Mouse (Mus musculus) midbrain, embryonic 14.5 days (tissue): Measurements from ENCODE around the gene Sbf2. TPM values are rescaled to one million over a fixed set of nuclear protein-coding genes. Genes with fewer than 3 reads are reported as not detected.

Source experiments
- ATAC-seq: fragments of 200-750 bp; cut with Nextera tagmentation; 2 replicates; pipeline ENCODE4 v1.8.0; 2017; ENCODE audit warnings: moderate number of reproducible peaks, moderate library complexity; ENCODE audit not compliant: low FRiP score, low TSS enrichment
- DNase-seq: peaks from one replicate; pipeline ENCODE4 v3.0.0-alpha.2; 2015
- H3K27ac ChIP-seq: fragments of 300-500 bp; sonication (generic); replicated peaks from 2 replicates; pipeline ENCODE4 v1.5.1; 2014; ENCODE audit warnings: mild to moderate bottlenecking, low read depth, low read length, moderate library complexity
- H3K27me3 ChIP-seq: fragments of 300-500 bp; sonication (generic); 2 replicates; pipeline ENCODE4 v1.6.1; 2014; ENCODE audit warnings: low read length, control low read depth, mixed read lengths; ENCODE audit not compliant: control insufficient read depth, insufficient read depth
- H3K36me3 ChIP-seq: fragments of 300-500 bp; sonication (generic); 2 replicates; pipeline ENCODE4 v1.6.1; 2014; ENCODE audit warnings: low read length, control low read depth; ENCODE audit not compliant: control insufficient read depth, insufficient read depth
- H3K4me1 ChIP-seq: fragments of 300-500 bp; sonication (generic); 2 replicates; pipeline ENCODE4 v1.6.1; 2014; ENCODE audit warnings: mild to moderate bottlenecking, antibody characterized with exemption, low read length, control low read depth; ENCODE audit not compliant: control insufficient read depth, insufficient read depth
- H3K4me2 ChIP-seq: fragments of 300-500 bp; sonication (generic); 2 replicates; pipeline ENCODE4 v1.6.1; 2014; ENCODE audit warnings: mild to moderate bottlenecking, low read length, moderate library complexity
- H3K4me3 ChIP-seq: fragments of 300-500 bp; sonication (generic); replicated peaks from 2 replicates; pipeline ENCODE4 v1.5.1; 2014; ENCODE audit warnings: low read depth, low read length
- H3K9ac ChIP-seq: fragments of 300-500 bp; sonication (generic); replicated peaks from 2 replicates; pipeline ENCODE4 v1.6.1; 2014; ENCODE audit warnings: mild to moderate bottlenecking, low read length, moderate library complexity
- H3K9me3 ChIP-seq: fragments of 300-500 bp; sonication (generic); 2 replicates; pipeline ENCODE4 v1.6.1; 2016; ENCODE audit warnings: low read length, control low read depth, mixed read lengths; ENCODE audit not compliant: control insufficient read depth
- WGBS: fragments of 180-500 bp; shearing (Covaris S2); extraction: QIAGEN DNeasy Blood & Tissue Kit; methylation state at CpG from one replicate; pipeline ENCODE4 v1.1.7; 2014; 5-methylcytosine and 5-hydroxymethylcytosine counted together
- polyA plus RNA-seq: library from polyadenylated mRNA; unstranded; fragments of >200 nt; fragmentation: Nextera tagmentation; extraction: Ambion mirVana; gene quantifications from 2 replicates; pipeline ENCODE4 v1.2.1, GENCODE M21; 2014

Sbf2 gene
- polyA plus RNA-seq, 1 experiment from 2014 or later, result 73.5 TPM

DNA sequence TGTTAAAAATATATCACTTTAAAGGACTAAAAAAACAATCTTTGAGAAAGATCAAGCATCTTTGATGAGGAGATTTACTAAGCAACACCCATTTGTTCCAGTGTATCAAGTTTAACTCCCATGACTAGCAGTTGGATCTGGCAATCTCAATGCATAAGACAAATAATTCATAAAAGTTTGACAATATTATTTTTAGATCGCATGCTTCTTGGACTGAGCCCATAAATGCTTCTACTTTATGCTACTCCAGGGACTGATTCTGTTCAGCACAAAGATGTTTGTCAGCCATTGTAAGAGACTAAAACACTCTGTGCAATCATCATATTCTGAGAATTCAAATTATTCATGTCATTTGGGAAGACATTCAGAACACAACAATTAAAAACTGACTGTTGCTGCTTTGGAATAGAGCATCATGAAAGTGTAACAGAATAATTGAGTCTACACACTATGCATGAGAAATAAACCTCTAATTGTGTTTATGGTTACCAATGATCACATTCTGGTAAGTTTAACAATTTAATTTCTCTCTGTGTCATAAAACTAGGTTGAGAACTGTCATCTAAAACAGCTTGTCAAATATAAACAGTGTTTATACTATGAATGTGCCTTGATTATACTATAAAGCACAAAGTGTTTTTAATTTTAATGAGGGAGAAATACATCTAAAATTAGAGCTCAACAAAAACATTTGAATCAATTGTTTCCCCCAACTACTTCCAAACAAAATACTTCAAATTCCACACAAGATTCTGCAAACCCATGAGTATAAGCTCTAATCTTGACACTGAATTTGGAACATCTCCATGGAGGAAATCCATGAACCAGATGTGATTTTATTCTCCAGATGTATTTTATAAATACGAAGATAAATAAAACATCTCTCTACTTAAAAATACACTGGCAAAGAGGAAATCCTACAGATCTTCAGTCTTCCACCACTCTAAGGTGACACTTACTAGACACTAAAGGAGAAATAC, 98.2 kb downstream of the Sbf2 start:
- Histone ChIP-seq H3K27me3 (no peaks in the 10 kb centered on the region), H3K36me3 (no peaks in the 10 kb centered on the region), H3K4me3 (no peak overlapping the region), H3K4me2 (no peak overlapping the region), H3K9me3 (no peaks in the 10 kb centered on the region), H3K4me1 (no peaks in the 10 kb centered on the region), H3K27ac (no peak overlapping the region), H3K9ac (no peak overlapping the region)
- ATAC-seq (no peak), DNase-seq (no peak)
- 95% methylated on average over 2 of the region's 2 CpGs for WGBS

DNA sequence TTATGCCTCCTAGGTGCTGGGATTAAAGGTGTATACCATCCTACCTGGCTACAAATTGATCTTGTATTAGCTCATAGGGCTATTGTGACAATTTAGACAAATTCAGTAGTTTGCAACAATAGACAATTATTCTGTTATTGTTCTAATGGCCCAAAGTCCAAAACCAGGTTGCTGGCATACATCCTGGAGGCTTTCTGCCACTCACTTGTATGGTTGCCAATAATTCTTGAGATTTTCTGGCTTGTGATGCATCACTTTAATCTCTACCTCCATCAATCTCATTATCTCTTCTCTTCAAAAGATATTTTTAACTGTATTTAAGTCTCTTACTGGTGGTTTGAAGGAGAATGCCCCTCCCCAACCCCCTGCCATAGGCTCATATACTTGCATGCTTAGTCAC, 100.6 kb downstream of the Sbf2 start:
- Histone ChIP-seq H3K27ac (no peak overlapping the region), H3K9ac (no peak overlapping the region), H3K27me3 (no peaks in the 10 kb centered on the region), H3K4me3 (no peak overlapping the region), H3K36me3 (no peaks in the 10 kb centered on the region), H3K4me2 (no peak overlapping the region), H3K9me3 (no peaks in the 10 kb centered on the region), H3K4me1 (no peaks in the 10 kb centered on the region)
- no peak for ATAC-seq
- DNase-seq, result no peak

DNA sequence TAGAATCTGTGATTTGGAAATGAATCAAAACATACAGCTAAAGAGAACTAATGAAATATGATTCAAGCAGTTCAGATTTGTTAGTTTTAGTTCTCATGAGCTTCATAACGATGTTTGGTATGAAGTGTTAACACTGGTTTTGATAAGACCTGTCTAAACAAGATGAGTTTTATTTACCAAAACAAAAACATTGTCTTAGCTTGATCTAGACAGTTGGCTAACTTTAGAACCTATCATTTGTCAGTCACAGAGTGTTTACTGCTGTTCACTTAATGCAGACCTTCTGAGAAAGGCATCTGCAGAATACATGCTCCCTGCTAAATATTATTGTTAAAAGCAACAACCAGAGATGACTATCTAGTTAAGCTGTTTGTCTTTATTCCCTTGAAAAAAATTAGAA, 116.1 kb downstream of the Sbf2 start:
- no peak for ATAC-seq
- H3K27ac ChIP-seq, result no peak overlapping the region
- H3K9ac ChIP-seq, result no peak overlapping the region
- H3K4me3 ChIP-seq, result no peak overlapping the region
- peaks cover 9% of the 10 kb centered on the region; the same call in 1 of the 2 replicates for H3K9me3 ChIP-seq
- 98% methylated on average over 1 of the region's 1 CpGs for WGBS
- no peaks in the 10 kb centered on the region for H3K36me3 ChIP-seq
- H3K27me3 ChIP-seq, result no peaks in the 10 kb centered on the region
- H3K4me1 ChIP-seq, result no peaks in the 10 kb centered on the region
- DNase-seq, result no peak
- no peak overlapping the region for H3K4me2 ChIP-seq

DNA sequence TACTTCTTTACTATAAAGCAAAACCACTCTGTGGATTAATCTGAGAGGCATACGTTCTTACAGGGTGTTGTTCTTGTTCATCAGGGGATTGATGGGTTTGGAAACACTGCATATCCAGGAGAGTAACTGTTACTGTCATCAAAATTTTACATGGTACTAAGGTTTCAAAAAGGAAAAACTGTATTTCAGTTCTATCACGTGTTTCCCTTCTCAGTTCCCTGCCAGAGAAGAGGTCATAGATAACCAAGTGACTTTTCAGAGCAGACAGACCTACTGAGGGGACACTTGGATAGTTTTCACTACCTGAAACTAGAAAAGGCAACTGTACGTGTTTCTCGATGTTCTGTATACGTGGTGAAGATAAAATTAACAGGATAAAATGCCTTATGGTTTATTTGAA, 123.7 kb downstream of the Sbf2 start:
- DNase-seq, result no peak
- Histone ChIP-seq H3K9me3 (no peaks in the 10 kb centered on the region), H3K27ac (no peak overlapping the region), H3K4me1 (no peaks in the 10 kb centered on the region), H3K4me3 (no peak overlapping the region), H3K27me3 (no peaks in the 10 kb centered on the region), H3K36me3 (no peaks in the 10 kb centered on the region), H3K4me2 (no peak overlapping the region), H3K9ac (no peak overlapping the region)
- WGBS, result 91% methylated on average over 5 of the region's 5 CpGs
- no peak for ATAC-seq

DNA sequence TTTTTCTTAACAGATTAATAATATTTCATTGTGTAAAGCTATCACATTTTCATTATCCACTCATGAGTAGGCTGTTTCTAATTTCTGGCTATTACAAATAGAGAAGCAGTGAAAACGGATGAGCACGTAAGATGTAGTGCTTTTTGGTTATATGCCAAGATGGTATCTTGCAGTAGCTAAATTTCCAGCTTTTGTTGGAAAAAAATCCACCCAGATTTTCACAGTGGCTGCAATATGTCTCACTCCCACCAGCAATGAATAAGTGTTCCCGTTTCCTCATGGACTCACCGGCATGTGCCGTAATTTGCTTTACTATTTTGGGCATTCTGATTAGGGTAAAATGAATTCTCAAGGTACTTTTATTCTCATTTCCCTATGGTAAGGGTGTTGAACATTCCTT, 129.7 kb downstream of the Sbf2 start:
- H3K27ac ChIP-seq, result no peak overlapping the region
- no peak overlapping the region for H3K9ac ChIP-seq
- H3K4me1 ChIP-seq, result no peaks in the 10 kb centered on the region
- no peak overlapping the region for H3K4me2 ChIP-seq
- no peaks in the 10 kb centered on the region for H3K36me3 ChIP-seq
- no peaks in the 10 kb centered on the region for H3K9me3 ChIP-seq
- no peak overlapping the region for H3K4me3 ChIP-seq
- no peaks in the 10 kb centered on the region for H3K27me3 ChIP-seq
- ATAC-seq (no peak), DNase-seq (no peak)
- WGBS, result 92% methylated on average over 5 of the region's 5 CpGs

DNA sequence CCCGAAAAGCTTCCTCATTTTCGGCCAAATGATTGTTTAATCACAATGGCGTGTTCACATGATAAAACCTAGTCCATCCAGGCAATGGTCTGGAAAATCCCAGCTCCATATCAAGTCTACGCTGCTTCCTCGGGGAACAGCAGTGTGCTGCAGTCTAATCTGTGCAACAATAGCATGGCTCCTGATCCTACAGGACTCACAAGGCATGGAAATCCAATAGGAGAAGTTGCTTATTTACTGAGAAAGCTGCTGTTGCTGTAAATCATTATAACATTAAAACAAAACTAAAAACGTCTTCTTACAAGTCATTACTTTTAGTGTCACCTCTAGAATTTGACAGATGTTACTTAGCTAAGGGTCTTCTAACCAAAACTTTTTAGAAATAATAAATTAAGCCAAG, 143.7 kb downstream of the Sbf2 start:
- Histone ChIP-seq H3K27ac (no peak overlapping the region), H3K36me3 (no peaks in the 10 kb centered on the region), H3K9ac (no peak overlapping the region), H3K4me1 (no peaks in the 10 kb centered on the region), H3K9me3 (no peaks in the 10 kb centered on the region), H3K4me3 (no peak overlapping the region), H3K4me2 (no peak overlapping the region), H3K27me3 (no peaks in the 10 kb centered on the region)
- ATAC-seq (no peak), DNase-seq (no peak)
- WGBS, result 80% methylated on average over 6 of the region's 6 CpGs

DNA sequence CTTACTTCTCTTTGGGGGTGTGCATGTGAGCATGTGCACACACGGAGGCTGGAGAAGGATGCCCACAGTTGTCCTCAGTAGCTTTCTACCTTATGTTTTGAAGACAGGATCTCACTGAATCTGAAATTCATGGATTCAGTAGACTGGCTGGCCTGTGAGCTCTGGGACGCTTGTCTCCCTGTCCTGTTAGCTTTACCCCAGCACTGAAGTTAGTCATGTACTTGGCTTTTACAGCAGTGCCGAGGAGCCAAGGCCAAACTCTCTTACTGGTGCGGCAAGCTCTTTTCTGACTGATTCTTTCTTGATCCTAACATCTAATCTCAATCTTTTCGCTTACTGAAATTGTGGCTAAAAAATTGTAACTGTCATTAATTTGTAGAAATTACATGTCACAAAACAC, 151.3 kb downstream of the Sbf2 start:
- H3K9me3 ChIP-seq, result no peaks in the 10 kb centered on the region
- no peaks in the 10 kb centered on the region for H3K27me3 ChIP-seq
- no peak overlapping the region for H3K4me3 ChIP-seq
- H3K27ac ChIP-seq, result no peak overlapping the region
- no peak overlapping the region for H3K4me2 ChIP-seq
- 0 out of 2 replicates have a peak, but pooled peaks cover 3% of the 10 kb centered on the region for H3K36me3 ChIP-seq
- ATAC-seq, result no peak
- no peaks in the 10 kb centered on the region for H3K4me1 ChIP-seq
- no peak overlapping the region for H3K9ac ChIP-seq
- WGBS, result 87% methylated on average over 5 of the region's 5 CpGs
- no peak for DNase-seq

DNA sequence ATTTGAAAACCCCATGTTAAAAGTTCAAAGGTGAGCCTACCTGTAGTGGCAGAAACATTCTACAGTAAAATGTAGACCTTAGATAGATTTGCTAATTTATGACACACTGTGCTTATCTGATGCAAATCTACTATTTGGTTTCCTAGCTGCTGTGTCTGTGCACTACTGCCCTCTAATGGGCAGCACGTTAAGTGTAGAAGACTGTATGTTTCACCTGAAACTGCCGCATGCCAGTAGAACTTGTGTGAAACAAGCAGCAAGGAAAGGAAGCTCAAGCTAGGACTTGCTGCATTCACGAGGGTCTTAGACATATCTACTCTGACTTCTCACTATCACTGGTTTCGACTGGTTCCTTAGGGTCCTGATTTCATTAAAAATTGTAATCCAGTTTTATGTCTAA, 182.4 kb downstream of the Sbf2 start:
- Histone ChIP-seq H3K4me3 (no peak overlapping the region), H3K4me1 (no peaks in the 10 kb centered on the region), H3K27ac (no peak overlapping the region), H3K4me2 (no peak overlapping the region), H3K36me3 (peaks cover 10% of the 10 kb centered on the region), H3K9ac (no peak overlapping the region), H3K9me3 (no peaks in the 10 kb centered on the region), H3K27me3 (no peaks in the 10 kb centered on the region)
- ATAC-seq, result no peak
- WGBS, result 25% methylated on average over 4 of the region's 4 CpGs
- DNase-seq, result peak; percentile 78

DNA sequence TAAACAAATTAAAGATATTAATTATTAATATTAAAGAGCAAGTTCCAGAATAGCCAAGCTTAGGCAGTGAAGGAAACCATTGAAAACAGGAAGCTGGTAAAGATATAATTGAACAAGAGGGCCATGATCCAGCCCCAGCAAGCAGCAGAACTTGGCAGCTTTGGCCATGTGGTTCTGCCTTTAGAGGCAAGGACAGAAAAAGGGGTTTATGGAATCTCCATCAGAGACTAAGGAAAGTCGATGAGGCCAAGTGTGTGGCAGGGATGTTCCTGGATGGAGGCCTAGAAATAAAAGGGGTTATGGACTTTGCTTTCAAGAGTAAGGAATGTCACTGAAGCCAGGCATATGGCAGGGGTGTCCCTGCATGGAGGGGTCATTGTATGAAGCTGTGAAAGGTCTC, 198.4 kb downstream of the Sbf2 start:
- no peaks in the 10 kb centered on the region for H3K4me1 ChIP-seq
- H3K9ac ChIP-seq, result no peak overlapping the region
- no peak overlapping the region for H3K27ac ChIP-seq
- no peaks in the 10 kb centered on the region for H3K9me3 ChIP-seq
- H3K27me3 ChIP-seq, result no peaks in the 10 kb centered on the region
- DNase-seq, result no peak
- no peak overlapping the region for H3K4me2 ChIP-seq
- H3K36me3 ChIP-seq, result peaks cover 23% of the 10 kb centered on the region
- no peak for ATAC-seq
- H3K4me3 ChIP-seq, result no peak overlapping the region
- 100% methylated on average over 1 of the region's 1 CpGs for WGBS
